Mouse (Mus musculus) MEL (cell line): ENCODE results near the gene Hist2h2ac. TPM values are rescaled to one million over a fixed set of nuclear protein-coding genes. Genes with fewer than 3 reads are reported as not detected.

Experiments used
- DNase-seq: peaks from one replicate; pipeline ENCODE4 v3.0.0; 2011; ENCODE audit warnings: low read depth, low spot score
- H3K27ac ChIP-seq: 2 replicates; pipeline ENCODE4 v1.5.1; 2012; ENCODE audit warnings: low read depth, mild to moderate bottlenecking, control low read depth, low read length, moderate library complexity; ENCODE audit not compliant: control insufficient read depth
- H3K27me3 ChIP-seq, 2 experiments: fragments of 150-350 bp in 1 of 2; sonication (generic) in 1 of 2; 2 replicates each; pipeline ENCODE4 v1.6.1; 2012; ENCODE audit warnings: low read length in 2 of 2, mild to moderate bottlenecking in 2 of 2, improper control_type of control experiment in 1 of 2, moderate library complexity in 1 of 2; ENCODE audit not compliant: insufficient read depth in 2 of 2, control insufficient read depth in 1 of 2
- H3K36me3 ChIP-seq, 2 experiments: 2 replicates each; pipeline ENCODE4 v1.6.1; 2012 to 2014; ENCODE audit warnings: low read length in 2 of 2, improper control_type of control experiment in 1 of 2, inconsistent platforms in 1 of 2, mild to moderate bottlenecking in 1 of 2; ENCODE audit not compliant: insufficient read depth in 2 of 2, control insufficient read depth in 1 of 2
- H3K4me1 ChIP-seq, 2 experiments: fragments of 150-350 bp in 1 of 2; sonication (generic) in 1 of 2; 2 replicates each; pipeline ENCODE4 v1.6.1; 2012; ENCODE audit warnings: low read length in 2 of 2, improper control_type of control experiment in 1 of 2, mild to moderate bottlenecking in 1 of 2; ENCODE audit not compliant: insufficient read depth in 2 of 2, control insufficient read depth in 1 of 2
- H3K4me3 ChIP-seq, 2 experiments: fragments of 150-350 bp in 1 of 2; sonication (generic) in 1 of 2; 2 replicates each; pipeline ENCODE4 v1.5.1; 2012; ENCODE audit warnings: low read depth in 2 of 2, low read length in 2 of 2, mild to moderate bottlenecking in 2 of 2, moderate library complexity in 2 of 2, control low read depth in 1 of 2, improper control_type of control experiment in 1 of 2; ENCODE audit not compliant: control insufficient read depth in 1 of 2, insufficient read depth in 1 of 2
- H3K79me2 ChIP-seq: 2 replicates; pipeline ENCODE4 v1.6.1; 2012; ENCODE audit warnings: mild to moderate bottlenecking, low read length, moderate library complexity; ENCODE audit not compliant: control insufficient read depth, poor library complexity, insufficient read depth
- H3K9ac ChIP-seq: 2 replicates; pipeline ENCODE4 v1.6.1; 2012; ENCODE audit warnings: low read depth, mild to moderate bottlenecking, control low read depth, low read length, moderate library complexity; ENCODE audit not compliant: control insufficient read depth, poor library complexity, severe bottlenecking
- H3K9me3 ChIP-seq: fragments of 150-350 bp; sonication (generic); replicated peaks from 2 replicates; pipeline ENCODE4 v1.6.1; 2012; ENCODE audit warnings: mild to moderate bottlenecking, low read length, improper control_type of control experiment, moderate library complexity; ENCODE audit not compliant: insufficient read depth
- BHLHE40 ChIP-seq: IDR thresholded peaks from 2 replicates; pipeline ENCODE4 v1.6.1; 2012; ENCODE audit warnings: low read depth, mild to moderate bottlenecking, inconsistent platforms, low read length, improper control_type of control experiment, borderline replicate concordance
- CHD1 ChIP-seq: IDR thresholded peaks from 2 replicates; pipeline ENCODE4 v1.6.1; 2012; ENCODE audit warnings: low read depth, mild to moderate bottlenecking, inconsistent platforms, low read length, improper control_type of control experiment
- CHD2 ChIP-seq: IDR thresholded peaks from 2 replicates; pipeline ENCODE4 v1.6.1; 2011; ENCODE audit warnings: low read length, improper control_type of control experiment
- EP300 ChIP-seq, 2 experiments: IDR thresholded peaks; 2 replicates each; pipeline ENCODE4 v1.6.1; 2011; ENCODE audit warnings: improper control_type of control experiment in 2 of 2, low read length in 2 of 2, low read depth in 1 of 2, mild to moderate bottlenecking in 1 of 2
- ETS1 ChIP-seq: IDR thresholded peaks from 2 replicates; pipeline ENCODE4 v1.6.1; 2012; ENCODE audit warnings: low read depth, mild to moderate bottlenecking, inconsistent platforms, low read length, improper control_type of control experiment, moderate library complexity
- GABPA ChIP-seq: IDR thresholded peaks from 2 replicates; pipeline ENCODE4 v1.6.1; 2012; ENCODE audit warnings: low read depth, mild to moderate bottlenecking, inconsistent platforms, low read length, improper control_type of control experiment, moderate library complexity
- MAZ ChIP-seq: IDR thresholded peaks from 2 replicates; pipeline ENCODE4 v1.6.1; 2012; ENCODE audit warnings: low read depth, mild to moderate bottlenecking, inconsistent platforms, low read length, improper control_type of control experiment
- MEF2A ChIP-seq: IDR thresholded peaks from 2 replicates; pipeline ENCODE4 v1.6.1; 2014; ENCODE audit warnings: low read depth, mild to moderate bottlenecking, inconsistent platforms, low read length, improper control_type of control experiment; ENCODE audit not compliant: poor library complexity, insufficient replicate concordance, severe bottlenecking; ENCODE audit errors: extremely low read depth
- MYC ChIP-seq: IDR thresholded peaks from 2 replicates; pipeline ENCODE4 v1.6.1; 2011; ENCODE audit warnings: low read depth, mild to moderate bottlenecking, low read length, improper control_type of control experiment, moderate library complexity
- NELFE ChIP-seq: IDR thresholded peaks from 2 replicates; pipeline ENCODE4 v1.6.1; 2011; ENCODE audit warnings: low read depth, low read length, improper control_type of control experiment
- NRF1 ChIP-seq: IDR thresholded peaks from 2 replicates; pipeline ENCODE4 v1.6.1; 2014; ENCODE audit warnings: low read depth, mild to moderate bottlenecking, inconsistent platforms, low read length, improper control_type of control experiment, moderate library complexity; ENCODE audit not compliant: poor library complexity, insufficient read depth, severe bottlenecking
- RAD21 ChIP-seq: IDR thresholded peaks from 2 replicates; pipeline ENCODE4 v1.6.1; 2011; ENCODE audit warnings: mild to moderate bottlenecking, low read depth, low read length, improper control_type of control experiment
- RCOR1 ChIP-seq: IDR thresholded peaks from 2 replicates; pipeline ENCODE4 v1.6.1; 2012; ENCODE audit warnings: low read depth, mild to moderate bottlenecking, inconsistent platforms, low read length, improper control_type of control experiment
- SIN3A ChIP-seq: IDR thresholded peaks from 2 replicates; pipeline ENCODE4 v1.6.1; 2012; ENCODE audit warnings: low read length, improper control_type of control experiment, inconsistent platforms
- TBP ChIP-seq: IDR thresholded peaks from 2 replicates; pipeline ENCODE4 v1.8.0; 2011; ENCODE audit warnings: low read depth, low read length, improper control_type of control experiment
- TCF12 ChIP-seq: IDR thresholded peaks from 2 replicates; pipeline ENCODE4 v1.6.1; 2014; ENCODE audit warnings: low read depth, mild to moderate bottlenecking, inconsistent platforms, low read length, improper control_type of control experiment, moderate library complexity
- ZC3H11A ChIP-seq: IDR thresholded peaks from 2 replicates; pipeline ENCODE4 v1.6.1; 2012; ENCODE audit warnings: low read depth, mild to moderate bottlenecking, inconsistent platforms, low read length, improper control_type of control experiment
- ZMIZ1 ChIP-seq: IDR thresholded peaks from 2 replicates; pipeline ENCODE4 v1.6.1; 2012; ENCODE audit warnings: low read depth, mild to moderate bottlenecking, inconsistent platforms, low read length, improper control_type of control experiment, moderate library complexity
- ZNF384 ChIP-seq: IDR thresholded peaks from 2 replicates; pipeline ENCODE4 v1.6.1; 2012; ENCODE audit warnings: low read depth, mild to moderate bottlenecking, inconsistent platforms, low read length, improper control_type of control experiment
- polyA plus RNA-seq, 2 experiments: library from polyadenylated mRNA; stranded (reverse) in 1 of 2; unstranded in 1 of 2; fragments of >175 nt in 1 of 2; fragments of >200 nt in 1 of 2; gene quantifications; 2 replicates each; pipeline versions ENCODE4 v1.2.1 to v1.2.4; 2012; ENCODE audit warnings: low replicate concordance in 2 of 2, low read depth in 1 of 2; ENCODE audit not compliant: insufficient read length in 2 of 2, insufficient read depth in 1 of 2, missing spikeins in 1 of 2
- total RNA-seq: library from RNA; depleted of rRNA; stranded (reverse); fragments of 300-350 nt; gene quantifications from 2 replicates; pipeline ENCODE4 v1.2.3, GENCODE M21; 2012

The Hist2h2ac gene
- total and polyA plus RNA-seq, 3 experiments: 4.8 to 2,824 TPM; not detected in 1

- TF ChIP-seq EP300 (IDR thresholded peaks at IDR 0.05; ENCODE audit: low read depth in 1 of 2, low read length in 2 of 2): peak in 1 of 2 experiments; percentile 52; a peak in 2 of 4 replicates
- 0 out of 2 replicates have a peak, but pooled peaks have one; percentile 59 for TF ChIP-seq MAZ
- TF ChIP-seq GABPA: no peak
- TF ChIP-seq MYC: peak; percentile 96
- TF ChIP-seq SIN3A: peak; percentile 97
- 0 out of 2 replicates have a peak, but pooled peaks have one; percentile 60 for TF ChIP-seq RCOR1
- TF ChIP-seq ZNF384: no peak
- no peak for TF ChIP-seq MEF2A
- peak; percentile 100 for TF ChIP-seq NELFE
- peak; percentile 97 for TF ChIP-seq TBP
Observed at GRCm38 (mm10) chr3:96197129-96197749, 23.4 kb downstream of the Hist2h2ac start (continued).

GRCm38 (mm10) chr3:96196437-96197128, 24.1 kb downstream of the Hist2h2ac start:
- TF ChIP-seq ETS1 (no peak), NRF1 (peak; percentile 27; the same call in 1 of the 2 replicates), TCF12 (no peak), BHLHE40 (no peak), CHD1 (0 out of 2 replicates have a peak, but pooled peaks have one; percentile 26), ZMIZ1 (no peak), RAD21 (no peak), RCOR1 (no peak), ZC3H11A (no peak), CHD2 (no peak)
- Histone ChIP-seq H3K4me3 (peak overlapping the region; percentile 60 to 61), H3K27ac (peak overlapping the region; percentile 87), H3K27me3 (no peaks in the 10 kb centered on the region), H3K9me3 (no peaks in the 10 kb centered on the region), H3K36me3 (peaks cover 0 to 16% of the 10 kb centered on the region in 2 experiments; a peak in 2 of 4 replicates), H3K4me1 (peaks cover 12 to 22% of the 10 kb centered on the region in 2 experiments), H3K9ac (peak overlapping the region; percentile 72), H3K79me2 (peaks cover 9% of the 10 kb centered on the region; the same call in 1 of the 2 replicates)
- peak; percentile 75 for DNase-seq
